Mouse (Mus musculus): ENCODE data around the gene Adamtsl1.

DNA sequence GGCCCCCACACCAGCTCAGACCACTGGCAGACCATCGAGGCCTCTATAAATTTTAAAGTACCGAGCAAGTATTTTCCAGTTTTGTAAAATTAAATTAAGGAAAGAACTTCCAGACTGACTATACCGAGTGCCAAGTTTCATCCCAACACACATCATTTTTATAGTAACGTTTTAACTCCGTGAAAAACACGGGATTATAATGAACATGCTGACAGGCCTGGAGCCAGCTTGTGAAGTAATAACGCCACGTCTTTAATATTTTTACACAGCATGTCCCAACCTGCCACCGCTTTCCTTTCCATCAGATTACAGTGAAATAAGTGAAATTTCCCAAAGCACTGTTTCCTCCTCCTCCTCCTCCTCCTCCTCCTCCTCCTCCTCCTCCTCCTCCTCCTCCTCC, 894.4 kb downstream of the Adamtsl1 start:
- TF ChIP-seq CTCF (IDR thresholded peaks at IDR 0.05; ENCODE audit: low read depth) (no peak), EP300 (IDR thresholded peaks at IDR 0.05; ENCODE audit: low read depth) (no peak)
